Mouse (Mus musculus) heart, adult 2 months (tissue): ENCODE results near the gene Epas1.

Source experiments
- EP300 ChIP-seq: fragments of 200-500 bp; IDR thresholded peaks from 2 replicates; pipeline ENCODE4 v1.6.1; 2011; ENCODE audit warnings: low read depth, low read length, control low read depth; ENCODE audit not compliant: insufficient read depth
- POLR2A ChIP-seq: fragments of 200-500 bp; IDR thresholded peaks from 2 replicates; pipeline ENCODE4 v1.6.1; 2011; ENCODE audit warnings: mild to moderate bottlenecking, low read depth, low read length, control low read depth; ENCODE audit not compliant: insufficient read depth

GRCm38 (mm10) chr17:86872643-86873042 is 119.1 kb downstream of the Epas1 start:
- no peak for TF ChIP-seq EP300
- no peak for TF ChIP-seq POLR2A
